Mouse (Mus musculus): ENCODE data around the gene Zfp558.
"Not testable (repeated sequence)": the region's sequence is repeated elsewhere in the genome, so short reads cannot be mapped to it uniquely, and the experiment has no call there.

Zfp558 gene

GRCm38 (mm10) chr9:18478168-18478567, at the start of gene Zfp558, which contains the start of gene Mbd3l1:
Gene Zfp558 (minus strand): TSS chr9:18478268.
Gene Mbd3l1 (plus strand): TSS chr9:18478359.
- no peak for DNase-seq

GRCm38 (mm10) chr9:18508098-18508497, 30.0 kb upstream of the Zfp558 start:
- DNase-seq = no peak

GRCm38 (mm10) chr9:18473324-18474128, 4.5 kb downstream of the Zfp558 start:
- DNase-seq = peak; percentile 72

GRCm38 (mm10) chr9:18468005-18468404, 10.1 kb downstream of the Zfp558 start:
- no peak for DNase-seq

- DNase-seq = no peak
These were observed 10.7 kb downstream of the Zfp558 start for GRCm38 (mm10) chr9:18467350-18467749.

GRCm38 (mm10) chr9:18456520-18456919, 21.5 kb downstream of the Zfp558 start:
- DNase-seq = no peak

GRCm38 (mm10) chr9:18431687-18432086, 46.4 kb downstream of the Zfp558 start:
- DNase-seq = peak; percentile 1

GRCm38 (mm10) chr9:18430354-18430753, 47.7 kb downstream of the Zfp558 start, which contains the start of gene Mbd3l2:
Gene Mbd3l2 (plus strand): TSS chr9:18430654.
- DNase-seq = no peak

- DNase-seq = not testable (repeated sequence)
These were observed 65.7 kb downstream of the Zfp558 start for GRCm38 (mm10) chr9:18412371-18412770.

Measured in lung, postnatal 14 days (tissue).